Mouse (Mus musculus): ENCODE results near the gene Mmp24.

The Mmp24 gene

DNA sequence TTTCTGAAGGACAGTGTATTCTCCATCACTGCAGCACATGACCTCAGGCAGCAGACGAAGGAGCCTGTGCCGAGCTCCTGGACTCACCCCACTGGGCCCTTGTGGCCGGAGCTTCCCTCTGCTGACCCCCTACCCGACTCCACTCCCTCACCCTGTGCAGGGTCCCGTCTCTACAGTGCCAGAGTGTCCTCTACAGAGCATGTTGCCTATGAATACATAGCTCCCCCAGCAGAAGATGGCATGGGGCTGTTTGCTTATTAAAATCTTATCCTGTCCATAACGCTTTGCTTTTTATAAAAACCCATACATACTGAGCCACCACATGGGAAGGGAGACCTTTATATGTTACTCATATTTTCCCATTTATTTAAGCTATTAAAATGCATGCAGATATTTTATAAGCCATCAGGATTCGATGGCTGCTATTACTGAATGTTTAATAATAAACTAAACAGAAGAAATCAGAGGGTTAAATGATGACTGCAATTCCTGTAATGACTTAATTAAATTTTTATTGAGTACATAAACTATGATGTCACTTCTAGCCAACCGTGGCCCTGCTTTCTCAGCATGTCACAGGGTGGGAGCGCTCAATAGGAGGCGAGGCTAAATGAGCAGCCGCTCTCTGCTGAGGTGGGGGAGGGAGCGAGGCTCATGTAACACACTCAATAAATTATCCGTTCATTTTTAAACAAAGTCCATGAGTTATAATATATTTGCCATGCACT is 87.6 kb downstream of the Mmp24 start:
- DNase-seq = no peak

DNA sequence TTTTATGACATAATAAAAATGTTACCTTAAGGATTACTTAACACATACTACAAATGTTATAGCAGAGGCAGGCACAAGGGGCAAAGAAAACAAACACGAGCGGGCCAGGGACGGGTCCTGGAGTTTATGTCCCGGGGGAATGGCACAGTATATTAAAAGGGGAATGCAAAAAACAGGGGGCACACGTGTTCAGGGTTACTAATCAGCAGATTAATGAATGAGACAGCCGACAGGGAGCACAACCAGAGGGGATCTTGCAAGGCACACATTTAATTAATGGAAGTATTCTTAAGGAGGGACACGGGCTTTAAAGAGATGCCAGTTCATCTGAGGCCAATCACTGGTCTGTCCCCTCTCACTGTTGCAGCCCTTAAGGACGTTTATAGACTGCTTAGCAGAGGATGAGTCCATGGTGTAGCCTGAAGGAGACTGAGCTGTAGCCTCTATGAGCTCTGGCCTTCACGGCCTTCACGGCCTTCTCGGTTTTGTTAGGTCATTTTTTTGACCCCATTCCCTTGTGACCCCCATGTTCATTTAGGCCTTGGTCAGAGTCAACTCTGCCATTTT is 88.2 kb downstream of the Mmp24 start:
- DNase-seq = no peak
